Mouse (Mus musculus) liver, embryonic 13.5 days (tissue): ENCODE results near the gene Phf7. TPM values are rescaled to one million over a fixed set of nuclear protein-coding genes. Genes with fewer than 3 reads are reported as not detected.

Experiments used
- ATAC-seq: fragments of 200-750 bp; cut with Nextera tagmentation; 2 replicates; pipeline ENCODE4 v1.8.0; 2017; ENCODE audit warnings: low read depth, mild to moderate bottlenecking, moderate number of reproducible peaks, moderate library complexity
- DNase-seq: peaks from one replicate; pipeline ENCODE4 v3.0.0; 2022
- H3K27ac ChIP-seq: fragments of 300-500 bp; sonication (generic); 2 replicates; pipeline ENCODE4 v1.5.1; 2015; ENCODE audit warnings: moderate library complexity, mild to moderate bottlenecking, inconsistent platforms
- H3K27me3 ChIP-seq: fragments of 300-500 bp; sonication (generic); 2 replicates; pipeline ENCODE4 v1.6.1; 2015; ENCODE audit warnings: mild to moderate bottlenecking, inconsistent platforms
- H3K36me3 ChIP-seq: fragments of 300-500 bp; sonication (generic); 2 replicates; pipeline ENCODE4 v1.6.1; 2015; ENCODE audit warnings: mild to moderate bottlenecking, inconsistent platforms
- H3K4me1 ChIP-seq: fragments of 300-500 bp; sonication (generic); replicated peaks from 2 replicates; pipeline ENCODE4 v1.6.1; 2015; ENCODE audit warnings: inconsistent platforms
- H3K4me2 ChIP-seq: fragments of 300-500 bp; sonication (generic); 2 replicates; pipeline ENCODE4 v1.6.1; 2015; ENCODE audit warnings: inconsistent platforms, mild to moderate bottlenecking, moderate library complexity
- H3K4me3 ChIP-seq: fragments of 300-500 bp; sonication (generic); replicated peaks from 2 replicates; pipeline ENCODE4 v1.5.1; 2015; ENCODE audit warnings: mild to moderate bottlenecking, inconsistent platforms
- H3K9ac ChIP-seq: fragments of 300-500 bp; sonication (generic); 2 replicates; pipeline ENCODE4 v1.6.1; 2015; ENCODE audit warnings: mild to moderate bottlenecking, inconsistent platforms
- H3K9me3 ChIP-seq: fragments of 300-500 bp; sonication (generic); replicated peaks from 2 replicates; pipeline ENCODE4 v1.6.1; 2016; ENCODE audit warnings: inconsistent platforms
- WGBS: fragments of 180-500 bp; shearing (Covaris S2); methylation state at CpG from one replicate; pipeline ENCODE4 v1.1.7; 2015; ENCODE audit not compliant: insufficient replicate concordance; 5-methylcytosine and 5-hydroxymethylcytosine counted together
- polyA plus RNA-seq: library from polyadenylated mRNA; unstranded; fragments of >200 nt; fragmentation: Nextera tagmentation; extraction: Ambion mirVana; gene quantifications from 2 replicates; pipeline ENCODE4 v1.2.1, GENCODE M21; 2015

The Phf7 gene
- polyA plus RNA-seq, 1 experiment from 2014 or later = 8.6 TPM

DNA sequence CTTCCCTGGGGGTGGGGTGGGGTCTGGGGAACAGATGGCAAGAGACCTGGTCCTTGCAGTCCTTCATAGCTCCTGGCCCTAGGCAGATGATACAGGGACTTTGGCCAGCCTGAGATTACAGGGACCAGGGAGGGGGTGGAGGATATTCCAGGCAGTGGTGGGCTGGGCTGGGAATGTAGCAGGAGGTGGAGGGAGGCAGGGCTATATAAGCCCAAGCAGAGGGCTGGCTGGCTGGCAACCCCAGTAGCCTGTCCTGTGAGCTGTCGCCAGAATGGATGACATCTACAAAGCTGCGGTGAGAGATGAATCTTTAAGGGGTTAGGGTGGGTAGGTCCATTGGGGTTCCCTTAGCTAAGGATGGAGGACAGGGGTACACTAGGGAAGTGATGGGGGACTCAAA, 43.0 kb downstream of the Phf7 start, which contains the start of gene Tnnc1:
Gene Tnnc1, plus strand, starts transcription at position 229 of the 400 bp plus-strand sequence.
- ATAC-seq = 0 out of 2 replicates have a peak, but pooled peaks have one; percentile 5
- no peak for DNase-seq
- Histone ChIP-seq H3K27me3 (no peaks in the 10 kb centered on the region), H3K36me3 (peaks cover 16% of the 10 kb centered on the region), H3K27ac (peak within 1 kb of the TSS; percentile 88), H3K4me3 (peak within 1 kb of the TSS; percentile 81), H3K4me2 (peak within 1 kb of the TSS; percentile 80), H3K4me1 (peaks cover 64% of the 10 kb centered on the region), H3K9ac (peak within 1 kb of the TSS; percentile 91), H3K9me3 (no peaks in the 10 kb centered on the region)
- 73% methylated on average over 2 of the region's 2 CpGs for WGBS

DNA sequence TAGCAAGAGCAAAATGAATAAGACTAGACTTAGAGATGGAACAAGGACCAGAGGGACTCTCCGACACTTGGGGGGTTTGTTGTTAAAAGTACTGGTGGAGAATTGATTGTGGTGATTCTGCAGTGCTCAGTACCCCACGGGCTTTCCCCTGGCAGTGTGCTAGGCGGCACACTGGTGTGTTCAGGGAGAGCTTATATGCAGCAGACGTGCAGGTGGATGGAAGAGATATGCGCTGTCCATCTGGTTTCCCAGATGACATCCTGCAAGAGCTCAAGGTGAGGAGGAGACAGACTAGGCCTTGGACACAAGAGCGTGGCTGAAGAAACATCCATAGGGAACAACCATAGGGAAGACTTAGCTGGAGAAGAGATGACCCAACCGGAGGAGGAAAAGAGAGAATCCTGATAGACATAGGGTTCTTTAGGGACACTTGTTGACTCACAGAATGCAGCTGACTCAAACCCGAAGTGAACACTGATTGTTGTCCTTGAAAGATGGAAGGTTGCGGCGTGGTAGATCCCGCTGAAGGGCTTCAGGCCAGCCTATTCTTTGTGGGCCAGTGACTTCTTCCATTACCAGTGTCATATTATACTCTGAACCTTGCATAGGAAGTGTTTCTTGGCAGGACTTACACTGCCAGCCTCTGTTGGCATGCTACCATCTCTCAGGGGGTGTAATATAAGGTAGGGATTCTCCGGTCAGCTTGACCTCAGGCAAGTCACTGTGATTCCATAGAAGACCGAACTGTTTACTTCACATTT, 43.9 kb downstream of the Phf7 start:
- DNase-seq (peak; percentile 58), ATAC-seq (peak; percentile 71)
- Histone ChIP-seq H3K9me3 (no peaks in the 10 kb centered on the region), H3K4me2 (peak overlapping the region; percentile 80), H3K9ac (peak overlapping the region; percentile 91), H3K27ac (peak overlapping the region; percentile 88), H3K36me3 (peaks cover 25% of the 10 kb centered on the region), H3K27me3 (no peaks in the 10 kb centered on the region), H3K4me1 (peaks cover 63% of the 10 kb centered on the region), H3K4me3 (peak overlapping the region; percentile 81)
- 64% methylated on average over 13 of the region's 13 CpGs for WGBS

DNA sequence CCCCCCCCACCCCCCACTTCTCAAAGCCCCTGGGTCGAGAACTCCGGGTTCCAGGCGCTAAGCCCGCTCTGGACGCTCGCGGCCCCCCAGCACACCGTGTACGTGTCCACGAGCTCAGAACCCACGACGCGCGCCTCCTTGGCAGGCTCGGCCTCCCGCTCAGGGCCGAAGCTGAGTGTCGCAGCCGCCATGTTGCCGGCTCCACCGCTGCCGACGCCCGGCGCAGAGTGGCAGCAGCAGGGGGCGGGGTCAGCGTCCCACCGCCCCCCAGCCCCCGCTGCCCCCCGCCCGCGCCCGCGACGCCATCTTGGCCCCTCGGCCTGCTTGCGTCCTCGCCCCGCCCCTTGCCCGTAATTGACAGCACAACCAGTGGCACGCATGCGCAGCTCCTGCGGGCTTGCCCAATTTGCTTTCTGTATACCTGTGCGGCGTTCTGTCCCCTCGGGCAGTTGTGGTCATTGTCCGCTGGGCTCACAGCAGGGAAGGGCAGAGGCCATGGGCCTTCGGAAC, 44.6 kb downstream of the Phf7 start:
- Histone ChIP-seq H3K4me3 (peak overlapping the region; percentile 81), H3K9ac (peak overlapping the region; percentile 91), H3K4me1 (peaks cover 58% of the 10 kb centered on the region), H3K27ac (peak overlapping the region; percentile 88), H3K27me3 (no peaks in the 10 kb centered on the region), H3K36me3 (peaks cover 32% of the 10 kb centered on the region), H3K4me2 (peak overlapping the region; percentile 80), H3K9me3 (no peaks in the 10 kb centered on the region)
- WGBS = 0% methylated on average over 41 of the region's 48 CpGs
- ATAC-seq = peak; percentile 77
- DNase-seq = peak; percentile 92

- no peaks in the 10 kb centered on the region for H3K27me3 ChIP-seq
- H3K9me3 ChIP-seq = no peaks in the 10 kb centered on the region
- ATAC-seq (peak; percentile 22), DNase-seq (no peak)
- WGBS = under 1% methylated on average over 39 of the region's 39 CpGs
- H3K4me3 ChIP-seq = peak overlapping the region; percentile 81
- peaks cover 38% of the 10 kb centered on the region for H3K36me3 ChIP-seq
- H3K4me1 ChIP-seq = peaks cover 55% of the 10 kb centered on the region
- peak overlapping the region; percentile 91 for H3K9ac ChIP-seq
- H3K4me2 ChIP-seq = peak overlapping the region; percentile 80
- peak overlapping the region; percentile 88 for H3K27ac ChIP-seq
Observed at GRCm38 (mm10) chr14:31205562-31206467, 45.3 kb downstream of the Phf7 start.

GRCm38 (mm10) chr14:31205244-31205561, 45.9 kb downstream of the Phf7 start:
- DNase-seq = no peak
- 17% methylated on average over 8 of the region's 8 CpGs for WGBS
- H3K4me1 ChIP-seq = peaks cover 58% of the 10 kb centered on the region
- H3K4me2 ChIP-seq = peak overlapping the region; percentile 80
- H3K9ac ChIP-seq = peak overlapping the region; percentile 91
- peak overlapping the region; percentile 81 for H3K4me3 ChIP-seq
- ATAC-seq = no peak
- no peaks in the 10 kb centered on the region for H3K9me3 ChIP-seq
- H3K27ac ChIP-seq = peak overlapping the region; percentile 88
- no peaks in the 10 kb centered on the region for H3K27me3 ChIP-seq
- H3K36me3 ChIP-seq = peaks cover 44% of the 10 kb centered on the region

DNA sequence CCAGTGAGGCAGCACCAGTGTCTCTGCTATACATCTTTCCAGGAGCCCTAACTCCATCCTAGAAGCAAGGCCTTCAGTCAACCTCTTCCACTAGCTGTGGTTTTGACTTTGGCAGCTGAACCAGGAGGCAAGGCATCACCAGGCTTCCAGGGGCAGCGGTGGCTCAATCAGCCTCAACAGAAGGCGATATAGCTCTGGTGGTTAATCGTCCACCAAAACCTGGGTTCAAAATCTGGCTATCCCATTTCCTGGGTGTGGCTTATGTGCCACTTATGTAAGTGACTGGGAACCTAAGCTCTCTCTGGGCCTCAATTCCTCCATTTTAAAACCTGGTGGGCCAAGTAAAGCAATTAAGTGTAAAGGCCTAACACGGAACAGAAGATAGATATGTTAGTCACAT, 46.3 kb downstream of the Phf7 start:
- 40% methylated on average over 4 of the region's 4 CpGs for WGBS
- H3K9me3 ChIP-seq = no peaks in the 10 kb centered on the region
- ATAC-seq (no peak), DNase-seq (no peak)
- peak overlapping the region; percentile 88 for H3K27ac ChIP-seq
- peak overlapping the region; percentile 80 for H3K4me2 ChIP-seq
- H3K4me3 ChIP-seq = peak overlapping the region; percentile 81
- H3K4me1 ChIP-seq = peaks cover 62% of the 10 kb centered on the region
- peaks cover 47% of the 10 kb centered on the region for H3K36me3 ChIP-seq
- no peaks in the 10 kb centered on the region for H3K27me3 ChIP-seq
- H3K9ac ChIP-seq = peak overlapping the region; percentile 91

- Histone ChIP-seq H3K9ac (no peak overlapping the region), H3K36me3 (peaks cover 86% of the 10 kb centered on the region), H3K4me1 (peaks cover 62% of the 10 kb centered on the region), H3K9me3 (no peaks in the 10 kb centered on the region), H3K4me3 (no peak overlapping the region), H3K27me3 (no peaks in the 10 kb centered on the region), H3K4me2 (no peak overlapping the region), H3K27ac (peak overlapping the region; percentile 32)
- ATAC-seq (peak; percentile 32; the same call in 1 of the 2 replicates), DNase-seq (no peak)
- WGBS = 75% methylated on average over 3 of the region's 3 CpGs
Observed at GRCm38 (mm10) chr14:31200038-31200437, 51.1 kb downstream of the Phf7 start.

DNA sequence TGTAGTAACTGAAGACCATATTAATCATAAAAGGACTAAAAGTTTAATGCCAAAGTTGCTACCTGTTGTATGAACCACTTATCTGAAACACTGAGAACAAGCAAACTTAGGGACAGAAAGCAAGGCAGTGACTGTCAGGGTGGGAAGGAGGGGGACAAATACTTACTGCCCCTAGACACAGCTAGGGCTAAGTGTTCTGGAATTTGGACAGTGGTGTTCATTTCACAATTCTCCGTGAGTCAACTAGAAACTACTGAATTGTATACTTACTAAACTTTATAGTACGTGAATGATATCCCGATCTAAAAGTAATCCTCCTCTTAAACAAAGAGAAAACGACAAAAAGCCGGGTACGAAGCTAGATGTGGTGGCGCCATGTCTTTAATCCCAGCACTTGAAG, 51.5 kb downstream of the Phf7 start:
- 84% methylated on average over 7 of the region's 7 CpGs for WGBS
- H3K36me3 ChIP-seq = peaks cover 87% of the 10 kb centered on the region
- ATAC-seq (no peak), DNase-seq (no peak)
- no peaks in the 10 kb centered on the region for H3K9me3 ChIP-seq
- no peaks in the 10 kb centered on the region for H3K27me3 ChIP-seq
- no peak overlapping the region for H3K4me3 ChIP-seq
- peak overlapping the region; percentile 32; the same call in 1 of the 2 replicates for H3K27ac ChIP-seq
- no peak overlapping the region for H3K9ac ChIP-seq
- no peak overlapping the region for H3K4me2 ChIP-seq
- peaks cover 61% of the 10 kb centered on the region for H3K4me1 ChIP-seq

DNA sequence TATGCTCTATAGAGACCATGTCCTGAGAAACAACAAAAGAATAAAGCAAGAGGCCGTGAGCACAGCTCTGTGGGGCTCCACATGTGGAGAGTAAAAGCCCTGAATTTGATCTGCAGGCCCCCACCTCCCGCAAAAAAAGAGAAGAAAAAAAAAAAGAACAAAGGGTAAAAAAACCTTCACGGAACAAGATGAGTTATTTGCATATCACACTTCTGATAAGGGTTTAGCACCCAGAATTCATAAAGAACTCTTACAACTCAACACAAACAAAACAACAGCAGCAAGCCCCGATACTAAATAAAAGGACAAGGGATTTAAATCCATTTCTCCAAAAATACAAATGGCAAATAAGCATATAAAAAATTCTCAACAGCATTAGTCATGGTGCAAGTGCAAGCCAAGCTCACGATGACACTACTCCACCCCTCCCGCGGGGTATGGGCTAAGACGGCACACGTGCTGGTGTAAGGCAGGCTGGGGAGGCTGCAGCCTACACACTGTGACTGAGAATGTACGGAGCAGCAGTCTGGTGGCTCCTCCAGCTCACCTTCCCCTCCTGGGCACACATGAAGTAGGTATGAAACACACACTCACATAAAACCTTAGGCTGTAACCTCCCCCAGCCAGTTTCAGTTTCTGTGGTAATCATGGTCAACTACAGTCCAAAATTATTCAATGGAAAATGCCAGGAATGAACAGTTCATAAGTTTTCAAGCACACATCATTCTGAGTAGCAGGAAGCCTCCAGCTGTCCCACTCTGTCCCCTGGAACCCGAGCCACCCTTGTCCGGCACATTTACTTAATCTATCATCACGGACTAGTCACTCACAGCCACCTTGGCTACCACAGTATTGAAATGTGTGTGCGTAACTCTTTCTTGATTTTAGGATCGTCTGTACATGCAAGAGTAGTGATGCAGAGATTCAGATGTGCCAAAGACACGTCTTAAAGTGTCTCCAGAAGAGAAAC, 53.3 kb downstream of the Phf7 start:
- ATAC-seq (peak; percentile 45; the same call in 1 of the 2 replicates), DNase-seq (no peak)
- Histone ChIP-seq H3K9me3 (no peaks in the 10 kb centered on the region), H3K9ac (no peak overlapping the region), H3K4me3 (no peak overlapping the region), H3K4me2 (0 out of 2 replicates have a peak overlapping the region, but pooled peaks have one; percentile 19), H3K27ac (0 out of 2 replicates have a peak overlapping the region, but pooled peaks have one; percentile 13), H3K27me3 (no peaks in the 10 kb centered on the region), H3K4me1 (peaks cover 52% of the 10 kb centered on the region), H3K36me3 (peaks cover 87% of the 10 kb centered on the region)
- WGBS = 67% methylated on average over 16 of the region's 16 CpGs

DNA sequence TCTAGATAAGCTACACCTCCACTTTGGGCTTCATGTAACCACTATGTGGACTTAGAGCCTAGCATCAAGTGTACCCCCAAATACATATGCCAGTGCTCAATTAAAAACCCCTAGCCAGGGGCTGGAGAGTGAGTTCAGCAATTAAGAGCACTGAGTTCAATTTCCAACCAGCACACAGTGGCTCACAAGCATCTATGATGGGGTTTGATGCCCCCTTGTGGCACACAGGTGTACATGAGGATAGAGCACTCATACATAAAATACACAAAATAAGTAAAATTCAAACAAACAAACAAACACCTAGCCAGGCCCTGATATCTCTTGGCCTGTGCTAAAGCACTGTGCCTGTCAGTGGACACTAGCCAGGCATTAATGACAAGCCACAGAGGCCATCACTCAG, 55.1 kb downstream of the Phf7 start:
- H3K4me2 ChIP-seq = no peak overlapping the region
- H3K36me3 ChIP-seq = peaks cover 89% of the 10 kb centered on the region
- H3K4me3 ChIP-seq = no peak overlapping the region
- DNase-seq (no peak), ATAC-seq (0 out of 2 replicates have a peak, but pooled peaks have one; percentile 8)
- H3K27ac ChIP-seq = no peak overlapping the region
- H3K4me1 ChIP-seq = peaks cover 47% of the 10 kb centered on the region
- H3K9ac ChIP-seq = no peak overlapping the region
- no peaks in the 10 kb centered on the region for H3K9me3 ChIP-seq
- no peaks in the 10 kb centered on the region for H3K27me3 ChIP-seq
